Mouse (Mus musculus) hindbrain, embryonic 12.5 days (tissue): ENCODE results near the gene Efna5. TPM values are rescaled to one million over a fixed set of nuclear protein-coding genes. Genes with fewer than 3 reads are reported as not detected.
A peak's percentile ranks its signal among the peaks of the same experiment; 100 is the strongest.

ENCODE experiments used
- ATAC-seq: fragments of 200-750 bp; cut with Nextera tagmentation; 2 replicates; pipeline ENCODE4 v1.8.0; 2017; ENCODE audit warnings: moderate TSS enrichment; ENCODE audit not compliant: low FRiP score
- H3K27ac ChIP-seq: fragments of 300-500 bp; sonication (generic); 2 replicates; pipeline ENCODE4 v1.5.1; 2016; ENCODE audit warnings: mild to moderate bottlenecking
- H3K27me3 ChIP-seq: fragments of 300-500 bp; sonication (generic); 2 replicates; pipeline ENCODE4 v1.6.1; 2016; ENCODE audit warnings: mild to moderate bottlenecking
- H3K36me3 ChIP-seq: fragments of 300-500 bp; sonication (generic); 2 replicates; pipeline ENCODE4 v1.6.1; 2016; ENCODE audit warnings: mild to moderate bottlenecking
- H3K4me1 ChIP-seq: fragments of 300-500 bp; sonication (generic); 2 replicates; pipeline ENCODE4 v1.6.1; 2016
- H3K4me2 ChIP-seq: fragments of 300-500 bp; sonication (generic); replicated peaks from 2 replicates; pipeline ENCODE4 v1.6.1; 2016; ENCODE audit warnings: mild to moderate bottlenecking
- H3K4me3 ChIP-seq: fragments of 300-500 bp; sonication (generic); 2 replicates; pipeline ENCODE4 v1.5.1; 2016; ENCODE audit warnings: mild to moderate bottlenecking
- H3K9ac ChIP-seq: fragments of 300-500 bp; sonication (generic); 2 replicates; pipeline ENCODE4 v1.6.1; 2016; ENCODE audit warnings: mild to moderate bottlenecking, moderate library complexity
- H3K9me3 ChIP-seq: fragments of 300-500 bp; sonication (generic); replicated peaks from 2 replicates; pipeline ENCODE4 v1.6.1; 2016; ENCODE audit warnings: mild to moderate bottlenecking
- WGBS: fragments of 180-500 bp; shearing (Covaris S2); methylation state at CpG from one replicate; pipeline ENCODE4 v1.1.7; 2016; 5-methylcytosine and 5-hydroxymethylcytosine counted together
- polyA plus RNA-seq: library from polyadenylated mRNA; unstranded; fragments of >200 nt; fragmentation: Nextera tagmentation; extraction: Ambion mirVana; gene quantifications from 2 replicates; pipeline ENCODE4 v1.2.1, GENCODE M21; 2016

The Efna5 gene
- polyA plus RNA-seq, 1 experiment from 2014 or later: 61.3 TPM

DNA sequence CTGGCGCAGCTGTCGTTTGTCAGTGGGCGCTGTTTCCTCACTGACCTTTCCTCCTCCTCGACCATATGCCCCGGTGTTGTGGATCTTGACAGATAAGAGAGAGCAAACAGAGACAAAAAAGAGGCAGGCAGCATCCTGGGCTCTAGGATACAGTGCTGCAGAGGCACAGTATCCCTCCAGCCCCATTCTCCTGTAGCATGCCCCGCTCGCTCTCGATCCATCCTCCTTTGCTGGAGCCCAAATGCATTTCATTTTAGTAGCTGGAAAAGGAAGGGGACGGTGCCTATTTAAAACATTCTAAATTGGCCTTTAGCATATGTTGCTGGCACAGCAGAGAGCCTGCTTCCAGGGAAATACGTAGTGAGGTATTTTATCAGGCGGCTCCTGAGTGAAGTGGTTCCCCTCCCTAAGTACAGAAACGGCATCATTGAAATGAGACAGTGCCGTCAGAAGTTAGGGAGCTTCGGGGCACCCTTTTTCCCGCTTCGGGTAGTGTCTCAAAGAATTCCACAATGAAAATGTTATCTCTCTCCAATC lies 225.2 kb downstream of the Efna5 start:
- 67% methylated on average over 16 of the region's 16 CpGs for WGBS
- Histone ChIP-seq H3K4me2 (no peak overlapping the region), H3K36me3 (no peaks in the 10 kb centered on the region), H3K9me3 (no peaks in the 10 kb centered on the region), H3K27me3 (no peaks in the 10 kb centered on the region), H3K27ac (no peak overlapping the region), H3K4me1 (peaks cover 23% of the 10 kb centered on the region), H3K9ac (no peak overlapping the region), H3K4me3 (no peak overlapping the region)
- no peak for ATAC-seq

DNA sequence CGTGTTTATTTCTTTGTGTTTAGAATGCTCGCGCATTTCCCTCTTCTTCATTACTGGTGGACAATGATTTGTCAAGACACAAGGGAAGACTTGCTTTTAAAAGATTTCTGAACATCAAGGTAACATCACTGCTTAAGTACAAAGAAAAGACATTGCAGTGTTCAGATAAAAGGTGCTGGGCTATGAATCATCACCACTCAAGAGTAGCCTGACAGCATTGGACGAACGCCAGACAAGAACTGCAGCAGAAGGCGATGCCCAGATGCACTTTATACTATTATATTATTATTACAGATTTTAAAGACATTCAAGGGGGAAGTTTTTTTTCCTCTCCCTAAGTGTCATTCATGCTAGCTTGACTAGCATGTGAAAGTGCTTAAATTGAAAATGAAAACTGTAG lies 228.7 kb downstream of the Efna5 start:
- Histone ChIP-seq H3K4me2 (no peak overlapping the region), H3K27me3 (no peaks in the 10 kb centered on the region), H3K36me3 (no peaks in the 10 kb centered on the region), H3K4me3 (no peak overlapping the region), H3K9me3 (no peaks in the 10 kb centered on the region), H3K9ac (no peak overlapping the region), H3K4me1 (peaks cover 10% of the 10 kb centered on the region; the same call in 1 of the 2 replicates), H3K27ac (no peak overlapping the region)
- 80% methylated on average over 6 of the region's 6 CpGs for WGBS
- no peak for ATAC-seq

- H3K27ac ChIP-seq: no peak overlapping the region
- no peaks in the 10 kb centered on the region for H3K27me3 ChIP-seq
- no peak overlapping the region for H3K4me3 ChIP-seq
- H3K9ac ChIP-seq: no peak overlapping the region
- H3K9me3 ChIP-seq: no peaks in the 10 kb centered on the region
- no peaks in the 10 kb centered on the region for H3K36me3 ChIP-seq
- no peak overlapping the region for H3K4me2 ChIP-seq
- peaks cover 9% of the 10 kb centered on the region; the same call in 1 of the 2 replicates for H3K4me1 ChIP-seq
- WGBS: 86% methylated on average over 8 of the region's 8 CpGs
- ATAC-seq: no peak
Observed at GRCm38 (mm10) chr17:62651696-62652095, 229.4 kb downstream of the Efna5 start.

- H3K27me3 ChIP-seq: no peaks in the 10 kb centered on the region
- H3K9me3 ChIP-seq: no peaks in the 10 kb centered on the region
- no peak overlapping the region for H3K27ac ChIP-seq
- ATAC-seq: no peak
- no peaks in the 10 kb centered on the region for H3K4me1 ChIP-seq
- no peak overlapping the region for H3K9ac ChIP-seq
- no peak overlapping the region for H3K4me3 ChIP-seq
- whole genome bisulfite sequencing: 92% methylated on average over 10 of the region's 10 CpGs
- no peaks in the 10 kb centered on the region for H3K36me3 ChIP-seq
- H3K4me2 ChIP-seq: no peak overlapping the region
Observed at GRCm38 (mm10) chr17:62649293-62649950, 231.7 kb downstream of the Efna5 start.

- no peaks in the 10 kb centered on the region for H3K27me3 ChIP-seq
- H3K9ac ChIP-seq: no peak overlapping the region
- H3K4me1 ChIP-seq: 0 out of 2 replicates have a peak, but pooled peaks cover 2% of the 10 kb centered on the region
- 92% methylated on average over 8 of the region's 8 CpGs for WGBS
- no peaks in the 10 kb centered on the region for H3K36me3 ChIP-seq
- no peaks in the 10 kb centered on the region for H3K9me3 ChIP-seq
- no peak overlapping the region for H3K4me3 ChIP-seq
- ATAC-seq: no peak
- H3K4me2 ChIP-seq: no peak overlapping the region
- no peak overlapping the region for H3K27ac ChIP-seq
Observed at GRCm38 (mm10) chr17:62646836-62647235, 234.3 kb downstream of the Efna5 start.

GRCm38 (mm10) chr17:62642447-62643145 lies 238.5 kb downstream of the Efna5 start:
- WGBS: 80% methylated on average over 12 of the region's 12 CpGs
- Histone ChIP-seq H3K36me3 (no peaks in the 10 kb centered on the region), H3K27me3 (no peaks in the 10 kb centered on the region), H3K4me3 (no peak overlapping the region), H3K9ac (no peak overlapping the region), H3K4me2 (no peak overlapping the region), H3K4me1 (0 out of 2 replicates have a peak, but pooled peaks cover 2% of the 10 kb centered on the region), H3K27ac (no peak overlapping the region), H3K9me3 (no peaks in the 10 kb centered on the region)
- no peak for ATAC-seq

- 73% methylated on average over 6 of the region's 6 CpGs for WGBS
- H3K9ac ChIP-seq: no peak overlapping the region
- no peak overlapping the region for H3K4me2 ChIP-seq
- 0 out of 2 replicates have a peak, but pooled peaks cover 2% of the 10 kb centered on the region for H3K4me1 ChIP-seq
- H3K4me3 ChIP-seq: no peak overlapping the region
- H3K9me3 ChIP-seq: no peaks in the 10 kb centered on the region
- no peaks in the 10 kb centered on the region for H3K27me3 ChIP-seq
- no peaks in the 10 kb centered on the region for H3K36me3 ChIP-seq
- no peak overlapping the region for H3K27ac ChIP-seq
- no peak for ATAC-seq
Observed at GRCm38 (mm10) chr17:62640654-62641053, 240.5 kb downstream of the Efna5 start.

GRCm38 (mm10) chr17:62636896-62637295 lies 244.2 kb downstream of the Efna5 start:
- no peak overlapping the region for H3K27ac ChIP-seq
- no peaks in the 10 kb centered on the region for H3K36me3 ChIP-seq
- 93% methylated on average over 7 of the region's 7 CpGs for WGBS
- no peaks in the 10 kb centered on the region for H3K27me3 ChIP-seq
- H3K9ac ChIP-seq: no peak overlapping the region
- H3K4me3 ChIP-seq: no peak overlapping the region
- H3K4me1 ChIP-seq: no peaks in the 10 kb centered on the region
- no peak overlapping the region for H3K4me2 ChIP-seq
- H3K9me3 ChIP-seq: no peaks in the 10 kb centered on the region
- no peak for ATAC-seq

- H3K4me1 ChIP-seq: no peaks in the 10 kb centered on the region
- no peak for ATAC-seq
- no peaks in the 10 kb centered on the region for H3K9me3 ChIP-seq
- no peak overlapping the region for H3K27ac ChIP-seq
- no peaks in the 10 kb centered on the region for H3K36me3 ChIP-seq
- H3K4me3 ChIP-seq: no peak overlapping the region
- H3K27me3 ChIP-seq: no peaks in the 10 kb centered on the region
- no peak overlapping the region for H3K9ac ChIP-seq
- WGBS: 76% methylated on average over 3 of the region's 3 CpGs
- H3K4me2 ChIP-seq: no peak overlapping the region
Observed at GRCm38 (mm10) chr17:62634937-62635336, 246.2 kb downstream of the Efna5 start.

DNA sequence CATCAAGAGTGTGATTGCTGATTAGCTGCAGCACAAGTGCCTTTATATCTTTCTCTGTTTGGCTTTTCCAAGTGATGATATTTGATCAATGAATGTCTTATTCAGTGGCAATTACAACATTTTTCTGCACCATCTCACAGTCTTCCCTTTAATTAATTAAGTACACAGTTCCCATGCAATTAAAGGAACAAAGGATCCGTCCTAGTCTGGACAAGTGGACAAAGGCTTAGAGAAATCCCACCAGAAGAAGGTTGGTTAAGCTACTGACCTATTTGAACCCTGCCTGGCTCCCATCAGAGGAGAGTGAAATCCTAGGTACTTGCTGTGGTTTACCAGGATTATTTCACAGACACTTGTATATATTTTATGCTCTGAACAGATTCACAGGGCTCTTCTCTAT lies 252.6 kb downstream of the Efna5 start:
- no peak overlapping the region for H3K27ac ChIP-seq
- H3K27me3 ChIP-seq: no peaks in the 10 kb centered on the region
- no peak for ATAC-seq
- H3K9ac ChIP-seq: no peak overlapping the region
- H3K36me3 ChIP-seq: no peaks in the 10 kb centered on the region
- 57% methylated on average over 1 of the region's 1 CpGs for WGBS
- H3K9me3 ChIP-seq: no peaks in the 10 kb centered on the region
- H3K4me3 ChIP-seq: no peak overlapping the region
- no peak overlapping the region for H3K4me2 ChIP-seq
- peaks cover 18% of the 10 kb centered on the region for H3K4me1 ChIP-seq

DNA sequence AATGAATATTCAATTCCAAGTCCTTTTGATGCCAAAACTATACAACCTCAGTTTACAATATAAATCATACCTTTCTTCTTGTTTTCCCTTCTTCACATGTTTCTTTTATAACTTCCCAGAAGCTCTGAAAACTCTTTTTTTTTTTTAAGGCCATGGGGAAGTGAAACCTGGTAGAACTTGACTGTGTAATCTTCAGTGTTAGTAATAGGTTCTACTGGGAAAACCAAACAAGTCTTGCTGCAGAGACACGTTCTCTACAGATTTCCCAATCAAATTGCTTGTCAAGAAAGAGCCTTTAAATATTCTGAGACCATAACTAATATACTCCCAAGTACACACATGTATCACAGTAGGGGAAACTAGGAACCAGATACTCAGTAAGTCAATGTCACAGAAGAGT lies 253.6 kb downstream of the Efna5 start:
- no peak overlapping the region for H3K4me2 ChIP-seq
- no peaks in the 10 kb centered on the region for H3K9me3 ChIP-seq
- no peak overlapping the region for H3K9ac ChIP-seq
- ATAC-seq: no peak
- peaks cover 18% of the 10 kb centered on the region for H3K4me1 ChIP-seq
- 89% methylated on average over 1 of the region's 1 CpGs for WGBS
- H3K4me3 ChIP-seq: no peak overlapping the region
- no peaks in the 10 kb centered on the region for H3K27me3 ChIP-seq
- no peak overlapping the region for H3K27ac ChIP-seq
- no peaks in the 10 kb centered on the region for H3K36me3 ChIP-seq

- Histone ChIP-seq H3K27me3 (no peaks in the 10 kb centered on the region), H3K9ac (no peak overlapping the region), H3K27ac (peak overlapping the region; percentile 40; the same call in 1 of the 2 replicates), H3K9me3 (no peaks in the 10 kb centered on the region), H3K4me2 (no peak overlapping the region), H3K36me3 (no peaks in the 10 kb centered on the region), H3K4me3 (no peak overlapping the region), H3K4me1 (peaks cover 18% of the 10 kb centered on the region)
- WGBS: 34% methylated on average over 8 of the region's 8 CpGs
- peak; percentile 46; the same call in 1 of the 2 replicates for ATAC-seq
Observed at GRCm38 (mm10) chr17:62625646-62626020, 255.5 kb downstream of the Efna5 start.
